Mouse (Mus musculus) layer of hippocampus, postnatal 25 days (tissue): ENCODE data around the gene B4galnt1. TPM values are rescaled to one million over a fixed set of nuclear protein-coding genes. Genes with fewer than 3 reads are reported as not detected.
"Not testable (repeated sequence)": the region's sequence is repeated elsewhere in the genome, so short reads cannot be mapped to it uniquely, and the experiment has no call there.

Experiments
- DNase-seq, 2 experiments: peaks; one replicate each; pipeline ENCODE4 v3.0.0; 2022; ENCODE audit warnings: mixed read lengths in 2 of 2, low spot score in 1 of 2; ENCODE audit errors: extremely low spot score in 1 of 2
- total RNA-seq, 2 experiments: library from RNA; stranded (reverse); gene quantifications; 2 replicates each; pipeline ENCODE4 v1.2.3; 2021

The B4galnt1 gene
- total RNA-seq, 2 experiments from 2014 or later, result 113 to 114 TPM

- DNase-seq, result no peak
Measured at GRCm38 (mm10) chr10:127140971-127141370, 24.1 kb upstream of the B4galnt1 start.

GRCm38 (mm10) chr10:127141500-127141899 lies 23.5 kb upstream of the B4galnt1 start:
- DNase-seq, result no peak

GRCm38 (mm10) chr10:127143228-127143627 lies 21.8 kb upstream of the B4galnt1 start:
- no peak for DNase-seq

- DNase-seq, result no peak
Measured at GRCm38 (mm10) chr10:127144536-127144935, 20.5 kb upstream of the B4galnt1 start.

GRCm38 (mm10) chr10:127145303-127145702 lies 19.7 kb upstream of the B4galnt1 start:
- DNase-seq, result no peak

- no peak for DNase-seq
Measured at GRCm38 (mm10) chr10:127147135-127147534, 17.9 kb upstream of the B4galnt1 start.

- no peak for DNase-seq
Measured at GRCm38 (mm10) chr10:127150471-127150872, 14.6 kb upstream of the B4galnt1 start.

- DNase-seq, result not testable (repeated sequence)
Measured at GRCm38 (mm10) chr10:127151233-127151632, 13.8 kb upstream of the B4galnt1 start.

GRCm38 (mm10) chr10:127152556-127152955 lies 12.5 kb upstream of the B4galnt1 start:
- DNase-seq, result not testable (repeated sequence)

GRCm38 (mm10) chr10:127153323-127153722 lies 11.7 kb upstream of the B4galnt1 start:
- DNase-seq, result no peak

GRCm38 (mm10) chr10:127154241-127154640 lies 10.8 kb upstream of the B4galnt1 start:
- DNase-seq, result no peak

- DNase-seq, result no peak
Measured at GRCm38 (mm10) chr10:127154652-127155051, 10.4 kb upstream of the B4galnt1 start.

GRCm38 (mm10) chr10:127156089-127156488 lies 8.9 kb upstream of the B4galnt1 start:
- no peak for DNase-seq

- DNase-seq, result no peak
Measured at GRCm38 (mm10) chr10:127156511-127156910, 8.5 kb upstream of the B4galnt1 start.

- no peak for DNase-seq
Measured at GRCm38 (mm10) chr10:127158471-127158870, 6.6 kb upstream of the B4galnt1 start.

- DNase-seq, result no peak
Measured at GRCm38 (mm10) chr10:127160081-127160480, 4.9 kb upstream of the B4galnt1 start.

- DNase-seq, result no peak
Measured at GRCm38 (mm10) chr10:127160728-127161127, 4.3 kb upstream of the B4galnt1 start.

GRCm38 (mm10) chr10:127162771-127163261 lies 2.2 kb upstream of the B4galnt1 start:
- DNase-seq, result not testable (repeated sequence)

- DNase-seq, result no peak
Measured at GRCm38 (mm10) chr10:127164190-127164589, 835 bp upstream of the B4galnt1 start.

- DNase-seq, result no peak
Measured at GRCm38 (mm10) chr10:127165354-127165653, 279 bp downstream of the B4galnt1 start.

GRCm38 (mm10) chr10:127165654-127166403 lies 804 bp downstream of the B4galnt1 start:
- no peak for DNase-seq

GRCm38 (mm10) chr10:127166404-127166715 lies 1.3 kb downstream of the B4galnt1 start:
- DNase-seq, result no peak
